Mouse (Mus musculus) intestine, embryonic 16.5 days (tissue): ENCODE measurements at regions not wholly inside any gene's neighbourhood (a gene's known extent, or its start where the extent isn't known, plus 50 kb on each side); places are given as distances from the start of the nearest gene placed in this dataset.
"Not testable (repeated sequence)": the region's sequence is repeated elsewhere in the genome, so short reads cannot be mapped to it uniquely, and the experiment has no call there.

Experiments used
- ATAC-seq: fragments of 200-750 bp; cut with Nextera tagmentation; 2 replicates; pipeline ENCODE4 v1.8.0; 2017; ENCODE audit warnings: moderate TSS enrichment, moderate library complexity
- H3K27ac ChIP-seq: fragments of 300-500 bp; sonication (generic); 2 replicates; pipeline ENCODE4 v1.5.1; 2014; ENCODE audit warnings: mild to moderate bottlenecking, low read length
- H3K27me3 ChIP-seq: fragments of 300-500 bp; sonication (generic); replicated peaks from 2 replicates; pipeline ENCODE4 v1.6.1; 2014; ENCODE audit warnings: low read length, control low read depth, mixed read lengths; ENCODE audit not compliant: control insufficient read depth, insufficient read depth
- H3K36me3 ChIP-seq: fragments of 300-500 bp; sonication (generic); 2 replicates; pipeline ENCODE4 v1.6.1; 2014; ENCODE audit warnings: low read length, control low read depth; ENCODE audit not compliant: control insufficient read depth, insufficient read depth
- H3K4me1 ChIP-seq: fragments of 300-500 bp; sonication (generic); 2 replicates; pipeline ENCODE4 v1.6.1; 2014; ENCODE audit warnings: low read length, control low read depth, mixed read lengths; ENCODE audit not compliant: control insufficient read depth, insufficient read depth
- H3K4me2 ChIP-seq: fragments of 300-500 bp; sonication (generic); 2 replicates; pipeline ENCODE4 v1.6.1; 2014; ENCODE audit warnings: low read depth, low read length, control low read depth
- H3K4me3 ChIP-seq: fragments of 300-500 bp; sonication (generic); 2 replicates; pipeline ENCODE4 v1.5.1; 2014; ENCODE audit warnings: mild to moderate bottlenecking, low read length
- H3K9ac ChIP-seq: fragments of 300-500 bp; sonication (generic); 2 replicates; pipeline ENCODE4 v1.6.1; 2014; ENCODE audit warnings: low read depth, low read length
- H3K9me3 ChIP-seq: fragments of 300-500 bp; sonication (generic); 2 replicates; pipeline ENCODE4 v1.6.1; 2016; ENCODE audit warnings: low read length, control low read depth; ENCODE audit not compliant: control insufficient read depth
- WGBS: fragments of 180-500 bp; shearing (Covaris S2); extraction: QIAGEN DNeasy Blood & Tissue Kit; methylation state at CpG from one replicate; pipeline ENCODE4 v1.1.7; 2014; 5-methylcytosine and 5-hydroxymethylcytosine counted together

DNA sequence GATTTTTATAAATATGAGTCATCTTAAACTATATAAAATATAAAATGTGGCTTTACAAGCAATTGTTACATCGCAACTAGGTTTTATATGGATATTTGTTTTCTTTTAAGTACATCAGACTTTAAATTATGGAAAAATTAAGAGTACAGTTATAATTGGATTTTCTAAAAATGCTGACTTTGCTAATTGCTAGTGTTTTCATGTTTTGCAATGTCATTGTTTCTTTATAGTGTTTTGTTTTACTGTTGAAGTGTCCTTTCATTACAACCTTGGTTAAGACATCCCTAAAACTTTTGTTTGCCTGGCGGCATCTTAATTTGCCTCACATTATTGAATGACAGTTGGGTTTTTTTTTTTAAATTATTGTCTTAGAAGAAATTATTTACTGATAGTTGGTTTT lies 1634.0 kb downstream of the Diaph2 start:
- no peaks in the 10 kb centered on the region for H3K27me3 ChIP-seq
- no peaks in the 10 kb centered on the region for H3K9me3 ChIP-seq
- ATAC-seq: no peak
- whole genome bisulfite sequencing: 93% methylated on average over 2 of the region's 2 CpGs
- no peaks in the 10 kb centered on the region for H3K36me3 ChIP-seq
- no peak overlapping the region for H3K9ac ChIP-seq
- H3K4me3 ChIP-seq: no peak overlapping the region
- no peak overlapping the region for H3K27ac ChIP-seq
- no peaks in the 10 kb centered on the region for H3K4me1 ChIP-seq
- H3K4me2 ChIP-seq: no peak overlapping the region

DNA sequence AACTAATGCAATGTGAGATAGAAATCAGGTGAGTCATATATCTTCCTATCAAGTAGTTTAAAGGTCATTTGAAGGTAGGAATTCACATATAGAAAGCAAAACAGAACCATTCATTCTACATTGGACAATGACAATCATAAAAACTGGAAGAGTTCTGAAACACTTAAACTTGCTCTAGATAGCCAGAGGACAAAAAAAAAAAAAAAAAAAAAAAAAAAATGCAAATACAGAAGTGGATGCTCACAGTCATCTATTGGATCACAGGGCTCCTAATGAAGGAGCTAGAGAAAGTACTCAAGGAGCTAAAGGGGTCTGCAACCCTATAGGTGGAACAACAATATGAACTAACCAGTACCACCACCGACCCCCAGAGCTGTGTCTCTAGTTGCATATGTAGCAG lies 1652.6 kb downstream of the Diaph2 start:
- H3K4me2 ChIP-seq: no peak overlapping the region
- H3K9me3 ChIP-seq: no peaks in the 10 kb centered on the region
- no peaks in the 10 kb centered on the region for H3K4me1 ChIP-seq
- no peak overlapping the region for H3K4me3 ChIP-seq
- H3K9ac ChIP-seq: no peak overlapping the region
- 73% methylated on average over 1 of the region's 1 CpGs for WGBS
- H3K27me3 ChIP-seq: no peaks in the 10 kb centered on the region
- no peak overlapping the region for H3K27ac ChIP-seq
- no peak for ATAC-seq
- no peaks in the 10 kb centered on the region for H3K36me3 ChIP-seq

DNA sequence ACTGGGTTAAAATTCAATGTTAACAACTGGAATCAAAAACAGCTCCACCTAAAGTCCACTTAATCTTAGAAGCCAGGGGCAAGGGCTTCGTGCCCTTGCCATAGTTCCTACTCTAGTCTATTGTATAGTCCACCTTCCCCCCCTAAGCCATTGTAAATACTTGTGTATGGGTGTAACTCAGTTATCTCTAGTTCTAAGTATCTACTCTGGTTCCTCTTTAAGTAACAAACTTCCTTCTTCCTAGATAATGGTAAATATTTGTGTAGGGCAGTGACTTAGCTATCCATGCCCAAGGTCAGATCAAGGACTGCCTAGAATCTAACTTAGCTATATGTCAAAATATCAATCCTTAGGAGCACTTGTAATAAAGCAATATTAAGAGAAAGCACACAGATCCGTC lies 1653.3 kb downstream of the Diaph2 start:
- H3K27me3 ChIP-seq, H3K4me3 ChIP-seq, ATAC-seq, H3K4me2 ChIP-seq, H3K9me3 ChIP-seq, H3K27ac ChIP-seq, H3K4me1 ChIP-seq, H3K9ac ChIP-seq, H3K36me3 ChIP-seq: not testable (repeated sequence)
- 78% methylated on average over 2 of the region's 2 CpGs for WGBS

DNA sequence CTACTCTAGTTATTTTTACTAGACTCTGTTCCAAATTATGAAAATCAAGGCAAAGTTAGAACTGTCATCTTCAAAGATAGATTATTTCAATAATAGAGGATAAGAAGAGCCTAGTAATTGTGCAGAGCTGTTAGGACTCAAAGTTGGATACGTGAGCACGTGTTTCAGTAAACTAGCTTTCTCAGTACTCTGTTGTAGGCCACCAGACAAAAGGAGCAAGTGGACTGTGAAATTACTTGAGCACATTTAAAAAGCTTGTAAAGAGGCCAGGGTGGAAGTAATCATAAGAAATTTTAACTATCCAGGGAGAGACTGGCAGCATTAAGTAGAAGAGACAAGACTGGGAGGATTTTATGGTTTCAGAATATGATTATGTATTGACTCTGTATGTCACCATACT lies 1657.1 kb downstream of the Diaph2 start:
- Histone ChIP-seq H3K9me3 (no peaks in the 10 kb centered on the region), H3K4me1 (no peaks in the 10 kb centered on the region), H3K27ac (no peak overlapping the region), H3K36me3 (no peaks in the 10 kb centered on the region), H3K9ac (no peak overlapping the region), H3K4me3 (no peak overlapping the region), H3K27me3 (no peaks in the 10 kb centered on the region), H3K4me2 (no peak overlapping the region)
- no peak for ATAC-seq
- WGBS: 91% methylated on average over 2 of the region's 2 CpGs

DNA sequence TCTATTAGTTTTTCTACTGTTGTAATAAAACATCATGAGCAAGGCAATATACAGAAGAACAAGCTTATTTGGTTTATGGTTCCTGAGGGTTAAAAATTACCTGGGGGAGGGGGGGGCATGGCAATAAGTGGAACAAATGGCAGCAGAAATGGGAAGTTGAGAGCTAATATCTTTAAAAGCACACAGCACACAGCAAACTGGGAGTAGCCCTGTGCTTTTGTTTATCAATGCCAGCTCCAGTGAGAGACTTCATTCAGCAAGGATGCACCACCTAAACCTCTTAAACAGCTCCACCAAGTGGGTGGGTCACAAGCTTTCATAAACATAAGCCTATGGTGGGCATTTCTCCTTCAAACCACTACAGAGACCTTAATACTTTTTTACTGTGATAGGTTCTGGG lies 1661.0 kb downstream of the Diaph2 start:
- Histone ChIP-seq H3K36me3 (no peaks in the 10 kb centered on the region), H3K4me2 (no peak overlapping the region), H3K4me3 (no peak overlapping the region), H3K9ac (no peak overlapping the region), H3K27me3 (no peaks in the 10 kb centered on the region), H3K9me3 (no peaks in the 10 kb centered on the region), H3K4me1 (no peaks in the 10 kb centered on the region), H3K27ac (no peak overlapping the region)
- peak; percentile 40; the same call in 1 of the 2 replicates for ATAC-seq

DNA sequence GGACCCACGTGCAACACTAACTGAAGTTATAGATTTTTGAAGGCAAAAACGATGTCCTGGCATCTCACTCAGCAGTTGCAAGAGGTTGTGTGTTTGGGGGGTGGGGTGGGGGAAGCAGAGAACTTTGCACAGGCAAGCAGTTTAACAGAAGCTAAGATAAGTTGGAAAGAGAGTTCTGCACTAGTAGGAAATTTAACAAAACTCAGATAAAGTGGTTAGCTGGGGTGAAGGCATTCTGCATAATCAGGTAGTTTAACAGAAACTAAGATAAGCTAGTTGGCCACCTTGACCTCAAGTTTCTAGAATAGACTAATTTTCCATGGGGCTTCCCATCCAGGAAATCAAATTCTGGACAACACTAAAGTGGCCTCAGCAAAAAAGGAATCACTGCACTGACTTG lies 1672.6 kb downstream of the Diaph2 start:
- no peak overlapping the region for H3K9ac ChIP-seq
- WGBS: 85% methylated on average over 2 of the region's 2 CpGs
- H3K27ac ChIP-seq: no peak overlapping the region
- no peak overlapping the region for H3K4me3 ChIP-seq
- no peaks in the 10 kb centered on the region for H3K4me1 ChIP-seq
- ATAC-seq: no peak
- no peaks in the 10 kb centered on the region for H3K27me3 ChIP-seq
- no peaks in the 10 kb centered on the region for H3K36me3 ChIP-seq
- H3K9me3 ChIP-seq: no peaks in the 10 kb centered on the region
- H3K4me2 ChIP-seq: no peak overlapping the region

DNA sequence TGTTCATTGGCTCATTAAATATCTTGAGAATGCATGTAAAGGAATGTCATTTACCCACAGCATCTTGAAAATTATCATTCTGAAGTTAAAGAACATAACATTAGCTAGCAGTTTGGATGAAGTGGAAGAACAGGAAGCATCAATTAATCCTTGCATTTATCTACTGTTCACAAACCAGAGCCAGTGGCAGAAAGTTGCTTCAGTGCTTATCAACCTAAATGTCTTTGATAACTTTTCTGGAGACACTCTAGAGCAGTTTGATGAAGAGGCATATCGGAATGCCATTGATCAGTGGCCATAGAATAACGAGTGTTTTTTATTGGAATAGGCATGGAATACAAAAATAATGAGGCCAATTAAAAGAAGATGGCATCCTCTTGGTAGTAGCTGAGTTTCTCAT lies 1673.3 kb downstream of the Diaph2 start:
- Histone ChIP-seq H3K4me1 (no peaks in the 10 kb centered on the region), H3K9ac (no peak overlapping the region), H3K36me3 (no peaks in the 10 kb centered on the region), H3K4me2 (no peak overlapping the region), H3K4me3 (no peak overlapping the region), H3K27me3 (no peaks in the 10 kb centered on the region), H3K27ac (no peak overlapping the region), H3K9me3 (no peaks in the 10 kb centered on the region)
- 86% methylated on average over 2 of the region's 2 CpGs for WGBS
- no peak for ATAC-seq

DNA sequence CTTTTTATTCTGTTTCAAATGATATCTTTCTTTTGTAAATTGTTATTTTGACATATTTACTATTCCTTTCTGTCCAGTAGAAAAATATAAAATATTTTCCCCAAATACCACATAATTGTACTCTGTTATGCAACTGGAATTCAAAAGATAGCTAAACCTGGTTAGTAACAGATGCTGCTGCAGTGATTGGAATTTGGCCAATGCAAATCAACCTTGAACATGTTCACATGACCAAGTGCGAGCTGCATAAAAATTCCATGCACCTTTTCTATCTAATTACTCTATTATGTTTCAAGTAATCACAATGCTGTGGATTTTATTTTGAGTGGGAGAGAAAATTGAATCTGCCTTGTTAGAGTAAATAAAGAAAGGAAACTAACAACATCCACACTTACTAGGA lies 1684.6 kb downstream of the Diaph2 start:
- WGBS: 70% methylated on average over 1 of the region's 1 CpGs
- no peak for ATAC-seq
- H3K4me3 ChIP-seq: no peak overlapping the region

DNA sequence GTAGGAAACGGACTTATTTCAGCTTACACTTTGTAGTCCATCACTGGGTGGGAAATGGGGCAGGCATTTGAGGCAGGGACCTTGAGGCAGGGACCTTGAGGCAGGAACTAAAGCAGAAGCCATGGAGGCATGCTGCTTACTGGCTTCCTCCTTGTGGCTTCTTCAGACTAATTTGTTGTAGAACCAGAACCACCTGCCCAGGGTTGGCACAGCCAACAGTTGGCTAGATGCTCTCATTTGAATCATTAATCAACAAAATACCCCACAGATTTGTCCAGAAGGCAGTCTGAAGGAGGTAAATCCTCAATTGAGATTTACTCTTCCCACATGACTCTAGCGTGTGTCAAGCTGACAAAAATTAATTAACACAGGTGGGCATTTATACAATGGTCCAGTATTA lies 1703.3 kb downstream of the Diaph2 start:
- H3K4me1 ChIP-seq: no peaks in the 10 kb centered on the region
- H3K27ac ChIP-seq: no peak overlapping the region
- ATAC-seq: no peak
- H3K9ac ChIP-seq: no peak overlapping the region
- no peaks in the 10 kb centered on the region for H3K27me3 ChIP-seq
- H3K9me3 ChIP-seq: no peaks in the 10 kb centered on the region
- no peak overlapping the region for H3K4me2 ChIP-seq
- H3K36me3 ChIP-seq: no peaks in the 10 kb centered on the region
- H3K4me3 ChIP-seq: no peak overlapping the region
- WGBS: 73% methylated on average over 2 of the region's 2 CpGs

More for the DNA sequence above, 1684.6 kb downstream of the Diaph2 start:
- Histone ChIP-seq H3K9me3 (no peaks in the 10 kb centered on the region), H3K4me1 (no peaks in the 10 kb centered on the region), H3K27me3 (no peaks in the 10 kb centered on the region), H3K27ac (no peak overlapping the region), H3K4me2 (no peak overlapping the region), H3K9ac (no peak overlapping the region), H3K36me3 (no peaks in the 10 kb centered on the region)

DNA sequence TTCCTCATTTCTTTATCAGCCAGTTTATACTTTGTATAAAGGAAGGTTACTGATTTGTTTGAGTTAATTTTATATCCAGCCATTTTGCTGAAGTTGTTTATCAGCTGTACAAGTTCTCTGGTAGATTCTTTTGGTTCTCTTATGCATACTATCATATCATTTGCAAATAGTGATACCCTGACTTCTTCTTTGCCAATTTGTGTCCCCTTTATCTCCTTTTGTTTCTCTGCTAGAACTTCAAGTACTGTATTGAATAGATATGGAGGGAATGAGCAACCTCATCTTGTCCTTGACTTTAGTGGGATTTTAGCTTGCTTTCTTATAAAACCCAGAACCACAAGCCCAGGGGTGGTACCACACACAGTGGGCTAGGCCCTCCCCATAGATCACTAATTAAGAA lies 1711.1 kb downstream of the Diaph2 start:
- no peaks in the 10 kb centered on the region for H3K27me3 ChIP-seq
- H3K36me3 ChIP-seq: no peaks in the 10 kb centered on the region
- no peaks in the 10 kb centered on the region for H3K4me1 ChIP-seq
- H3K4me2 ChIP-seq: no peak overlapping the region
- no peak overlapping the region for H3K4me3 ChIP-seq
- ATAC-seq: no peak
- no peak overlapping the region for H3K27ac ChIP-seq
- H3K9ac ChIP-seq: no peak overlapping the region
- H3K9me3 ChIP-seq: no peaks in the 10 kb centered on the region
